Comparison of ENCODE assay signal across 19 mouse cellular contexts in the genomic region with DNA sequence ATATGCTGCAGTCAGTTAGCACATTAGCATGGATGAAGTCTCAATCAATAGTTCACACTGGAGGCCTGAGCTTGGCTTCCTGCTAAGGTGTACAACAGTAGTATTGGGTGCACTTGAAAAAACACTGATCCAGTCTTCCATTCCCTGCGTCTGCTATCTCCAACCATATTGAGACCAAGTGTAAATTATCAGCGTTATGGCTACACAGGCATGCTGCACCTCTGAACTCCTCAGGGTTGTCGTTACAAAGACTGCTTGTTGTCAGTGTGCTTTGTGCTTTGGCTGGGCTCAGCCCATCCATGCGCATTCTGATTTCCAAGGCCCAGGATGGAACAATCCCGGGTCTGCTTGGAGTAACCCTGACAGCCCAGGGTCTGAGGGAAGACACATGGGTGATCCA.
DNase-seq lines count a peak whose midpoint lies in the region; ATAC-seq lines count a peak whose summit lies in the region.
"Had no signal": no experiment of that assay in that cellular context is flagged by ENCODE, and none has a peak within 500 bp of the region (broad histone marks: within the 10 kb centered on the region; RNA-seq: fewer than 3 reads in every experiment).

No protein-coding gene starts in this region.

- peak overlapping the region; percentile 73 for H3K27ac ChIP-seq in liver, embryonic 11.5 days (ENCODE audit: low read depth, low read length)
- H3K27ac ChIP-seq in liver, embryonic 15.5 days (replicated peaks) = peak overlapping the region; percentile 58
- H3K27ac ChIP-seq: embryonic facial prominence, embryonic 13.5 days; forebrain, embryonic 13.5 days; gastrocnemius, adult 2 months; heart, adult 2 months; hindbrain, embryonic 14.5 days had no signal

- H3K4me1 ChIP-seq in liver, embryonic 11.5 days (replicated peaks; ENCODE audit: control insufficient read depth, insufficient read depth, low read length) = peaks cover 33% of the 10 kb centered on the region
- peaks cover 52% of the 10 kb centered on the region for H3K4me1 ChIP-seq in liver, embryonic 15.5 days (replicated peaks)

- H3K27me3 ChIP-seq in liver, embryonic 11.5 days (replicated peaks; ENCODE audit: control insufficient read depth, insufficient read depth, low read length) = no peaks in the 10 kb centered on the region
- H3K27me3 ChIP-seq in liver, embryonic 15.5 days = no peaks in the 10 kb centered on the region
- H3K27me3 ChIP-seq: embryonic facial prominence, embryonic 13.5 days; forebrain, embryonic 13.5 days; heart, embryonic 12.5 days had no signal

- no peak overlapping the region for H3K4me2 ChIP-seq in liver, embryonic 11.5 days
- H3K4me2 ChIP-seq in liver, embryonic 15.5 days = no peak overlapping the region
- H3K4me2 ChIP-seq: embryonic facial prominence, embryonic 13.5 days; forebrain, embryonic 13.5 days; heart, embryonic 12.5 days; hindbrain, embryonic 14.5 days had no signal

- DNase-seq in c-Kit-positive CD71-positive TER-119-positive erythroid progenitor cells, embryonic 14.5 days (ENCODE audit: low spot score) = peak; percentile 40
- no peak for DNase-seq in liver, embryonic 11.5 days (ENCODE audit: low spot score)
- no peak for DNase-seq in layer of hippocampus, adult 11-12 months (ENCODE audit: low spot score)
- DNase-seq in T-cell, adult 2 months (ENCODE audit: low spot score) = no peak
- no peak for DNase-seq in gastrocnemius, adult 8-10 months (ENCODE audit: low spot score in 2 of 2)
- DNase-seq: adrenal gland, postnatal 14 days; cerebellum, adult 18-20 months; cerebellum, adult 9-11 months; cerebellum, postnatal 36 days; gastrocnemius, adult 2 months; heart, adult 2 months had no signal

- no peaks in the 10 kb centered on the region for H3K36me3 ChIP-seq in liver, embryonic 11.5 days (ENCODE audit: control insufficient read depth, insufficient read depth, low read length)
- no peaks in the 10 kb centered on the region for H3K36me3 ChIP-seq in liver, embryonic 15.5 days (replicated peaks)
- H3K36me3 ChIP-seq: embryonic facial prominence, embryonic 13.5 days; heart, embryonic 12.5 days; hindbrain, embryonic 10.5 days had no signal

- no peak overlapping the region for H3K4me3 ChIP-seq in liver, embryonic 11.5 days (ENCODE audit: low read depth, low read length)
- no peak overlapping the region for H3K4me3 ChIP-seq in liver, embryonic 15.5 days (replicated peaks)
- H3K4me3 ChIP-seq: embryonic facial prominence, embryonic 13.5 days; forebrain, embryonic 13.5 days; gastrocnemius, adult 2 months; heart, adult 2 months; heart, embryonic 12.5 days; hindbrain, embryonic 10.5 days had no signal

- no peaks in the 10 kb centered on the region; the same call in 1 of the 2 replicates for H3K9me3 ChIP-seq in liver, embryonic 11.5 days (ENCODE audit: control insufficient read depth, low read length)
- H3K9me3 ChIP-seq in liver, embryonic 15.5 days (replicated peaks) = no peaks in the 10 kb centered on the region
- H3K9me3 ChIP-seq: embryonic facial prominence, embryonic 13.5 days; forebrain, embryonic 13.5 days; heart, embryonic 12.5 days; hindbrain, embryonic 10.5 days had no signal

- H3K9ac ChIP-seq in liver, embryonic 11.5 days (ENCODE audit: low read depth, low read length) = no peak overlapping the region; the same call in 1 of the 2 replicates
- no peak overlapping the region; the same call in 1 of the 2 replicates for H3K9ac ChIP-seq in liver, embryonic 15.5 days
- H3K9ac ChIP-seq: embryonic facial prominence, embryonic 13.5 days; forebrain, embryonic 13.5 days; heart, embryonic 12.5 days; hindbrain, embryonic 14.5 days had no signal

- peak; percentile 66 for ATAC-seq in liver, embryonic 11.5 days (replicated peaks; ENCODE audit: low FRiP score)
- peak; percentile 61 for ATAC-seq in liver, embryonic 15.5 days (ENCODE audit: insufficient read depth)
- peak; percentile 58 for ATAC-seq in megakaryocyte-erythroid progenitor cell, adult 5-6 weeks (replicated peaks; ENCODE audit: low FRiP score, low TSS enrichment, poor library complexity, severe bottlenecking)
- ATAC-seq: activated CD4-positive, CD25-positive, alpha-beta regulatory T cell, adult 4 months; forebrain, embryonic 13.5 days had no signal

- 58% methylated on average over 5 of the region's 5 CpGs for WGBS in liver, embryonic 11.5 days
- 40% methylated on average over 5 of the region's 5 CpGs for WGBS in liver, embryonic 15.5 days (ENCODE audit: insufficient replicate concordance)
